Mouse (Mus musculus) urinary bladder, adult 18-20 months (tissue): ENCODE data around the gene Arhgdia.

Experiments used
- DNase-seq, 2 experiments: peaks; one replicate each; pipeline ENCODE4 v3.0.0; 2022; ENCODE audit warnings: low spot score in 2 of 2, mixed read lengths in 2 of 2

Arhgdia gene

GRCm38 (mm10) chr11:120581490-120582267 lies at the start of gene Arhgdia:
TSS of gene Arhgdia (minus strand) at chr11:120581624.
- DNase-seq, result peak; percentile 76 to 82

- no peak for DNase-seq
These were observed 49.0 kb upstream of the Arhgdia start for GRCm38 (mm10) chr11:120630401-120630871.

GRCm38 (mm10) chr11:120629911-120630310 lies 48.5 kb upstream of the Arhgdia start:
- DNase-seq, result peak in 1 of 2 experiments; percentile 46

- no peak for DNase-seq
These were observed 47.9 kb upstream of the Arhgdia start for GRCm38 (mm10) chr11:120629341-120629730.

- DNase-seq, result no peak
These were observed 47.3 kb upstream of the Arhgdia start for GRCm38 (mm10) chr11:120628601-120629340.

GRCm38 (mm10) chr11:120627468-120628300 lies 46.3 kb upstream of the Arhgdia start:
- DNase-seq, result no peak

GRCm38 (mm10) chr11:120626785-120627467 lies 45.5 kb upstream of the Arhgdia start:
- no peak for DNase-seq

GRCm38 (mm10) chr11:120625152-120625775 lies 43.8 kb upstream of the Arhgdia start, which contains the start of gene Sirt7:
TSS of gene Sirt7 (minus strand) at chr11:120625240.
- no peak for DNase-seq

GRCm38 (mm10) chr11:120624680-120625111 lies 43.3 kb upstream of the Arhgdia start:
- peak; percentile 56 to 77 for DNase-seq

GRCm38 (mm10) chr11:120623961-120624679 lies 42.7 kb upstream of the Arhgdia start:
- peak; percentile 55 to 56 for DNase-seq

GRCm38 (mm10) chr11:120622805-120623204 lies 41.4 kb upstream of the Arhgdia start:
- no peak for DNase-seq

GRCm38 (mm10) chr11:120620195-120620594 lies 38.8 kb upstream of the Arhgdia start:
- no peak for DNase-seq

GRCm38 (mm10) chr11:120618619-120619535 lies 37.5 kb upstream of the Arhgdia start:
- no peak for DNase-seq

- DNase-seq, result peak; percentile 85
These were observed 36.2 kb upstream of the Arhgdia start, which contains the start of gene Pcyt2 for GRCm38 (mm10) chr11:120617519-120618112. TSS of gene Pcyt2 (minus strand) at chr11:120617936.

GRCm38 (mm10) chr11:120616617-120617294 lies 35.3 kb upstream of the Arhgdia start:
- DNase-seq, result no peak

- DNase-seq, result no peak
These were observed 34.3 kb upstream of the Arhgdia start for GRCm38 (mm10) chr11:120615606-120616203.

GRCm38 (mm10) chr11:120615167-120615566 lies 33.7 kb upstream of the Arhgdia start:
- no peak for DNase-seq
